Mouse (Mus musculus): ENCODE measurements at regions not wholly inside any gene's neighbourhood (a gene's known extent, or its start where the extent isn't known, plus 50 kb on each side); places are given as distances from the start of the nearest gene placed in this dataset.

- TF ChIP-seq POLR2A (IDR thresholded peaks at IDR 0.05; ENCODE audit: borderline replicate concordance, extremely low read depth, insufficient read depth, insufficient read length, poor library complexity, severe bottlenecking) (no peak), CTCF (IDR thresholded peaks at IDR 0.05; ENCODE audit: borderline replicate concordance, extremely low read depth, insufficient read depth, insufficient read length) (no peak)
Measured at GRCm38 (mm10) chr12:98078351-98078750, 180.9 kb downstream of the Galc start.

All from brain, embryonic 14.5 days (tissue).